ENCODE assay signal across 35 mouse cellular contexts in the genomic region with DNA sequence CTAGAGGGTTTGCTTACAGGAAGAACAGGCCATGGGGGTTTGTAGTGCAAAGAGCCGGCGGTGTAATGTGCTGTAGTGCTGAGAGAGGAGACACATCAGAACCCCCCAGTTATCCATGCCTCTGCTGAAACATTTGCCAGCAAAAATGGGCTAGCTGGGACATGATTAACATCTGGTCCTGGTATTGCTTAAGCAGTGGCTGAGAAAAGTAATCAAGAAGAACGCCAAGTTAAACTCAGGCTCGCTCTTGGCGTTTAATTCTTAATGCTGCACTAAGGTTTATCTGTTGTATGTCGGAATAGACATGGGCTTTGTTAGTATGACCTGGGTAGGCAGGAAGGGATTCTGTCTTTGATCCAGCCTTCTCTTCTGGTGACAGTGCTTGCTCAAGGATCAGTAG. TPM values are rescaled to one million over a fixed set of nuclear protein-coding genes. Genes with fewer than 3 reads are reported as not detected.
DNase-seq lines count a peak whose midpoint lies in the region; ATAC-seq lines count a peak whose summit lies in the region.
"Had no signal": no experiment of that assay in that cellular context is flagged by ENCODE, and none has a peak within 500 bp of the region (broad histone marks: within the 10 kb centered on the region; RNA-seq: fewer than 3 reads in every experiment).

No protein-coding gene starts in this region.

- no peak overlapping the region for H3K9ac ChIP-seq in lung, embryonic 16.5 days (ENCODE audit: low read length)
- H3K9ac ChIP-seq: embryonic facial prominence, embryonic 12.5 days; embryonic facial prominence, embryonic 15.5 days; forebrain, embryonic 13.5 days; hindbrain, embryonic 13.5 days had no signal

- H3K36me3 ChIP-seq in lung, embryonic 16.5 days (ENCODE audit: control insufficient read depth, insufficient read depth, low read length): peaks cover 33% of the 10 kb centered on the region
- H3K36me3 ChIP-seq: G1E had no signal

- H3K4me3 ChIP-seq in lung, embryonic 16.5 days (ENCODE audit: low read length): no peak overlapping the region
- H3K4me3 ChIP-seq: embryonic facial prominence, embryonic 12.5 days; embryonic facial prominence, embryonic 15.5 days; erythroblast, embryonic 14.5 days; forebrain, embryonic 10.5 days; forebrain, embryonic 13.5 days; hindbrain, embryonic 10.5 days; hindbrain, embryonic 13.5 days had no signal

- intact Hi-C loops in heart, postnatal 10 days (cut with DNase I): no loop called here

- no peaks in the 10 kb centered on the region for H3K9me3 ChIP-seq in lung, embryonic 16.5 days (ENCODE audit: control insufficient read depth, low read length)
- H3K9me3 ChIP-seq: embryonic facial prominence, embryonic 12.5 days; embryonic facial prominence, embryonic 15.5 days; forebrain, embryonic 10.5 days; forebrain, embryonic 13.5 days; G1E; hindbrain, embryonic 10.5 days; hindbrain, embryonic 13.5 days had no signal

- no peak for DNase-seq in lung, postnatal 14 days
- peak; percentile 31 for DNase-seq in urinary bladder, postnatal 14 days (ENCODE audit: low spot score)
- DNase-seq in urinary bladder, postnatal 10 days (ENCODE audit: low spot score): no peak
- DNase-seq in fat pad, adult 2 months (ENCODE audit: extremely low read depth, low read depth, low spot score): peak; percentile 96
- DNase-seq in heart, postnatal 10 days: no peak
- no peak for DNase-seq in embryo, embryonic 10 days (ENCODE audit: low spot score)
- DNase-seq: adrenal gland, adult 8-10 months; adrenal gland, postnatal 25 days; B cell, adult 2 months; cerebellum, adult 11-12 months; cerebellum, adult 8-10 months; cerebellum, postnatal 10 days; cerebellum, postnatal 36 days; gastrocnemius, postnatal 10 days; gastrocnemius, postnatal 36 days; heart, adult 11 months; heart, postnatal 36 days had no signal

- H3K4me1 ChIP-seq in lung, embryonic 16.5 days (replicated peaks; ENCODE audit: control insufficient read depth, insufficient read depth, low read length): no peaks in the 10 kb centered on the region
- H3K4me1 ChIP-seq: embryonic facial prominence, embryonic 12.5 days; embryonic facial prominence, embryonic 15.5 days; forebrain, embryonic 10.5 days; forebrain, embryonic 13.5 days; hindbrain, embryonic 10.5 days; hindbrain, embryonic 13.5 days had no signal

- no peak overlapping the region for H3K27ac ChIP-seq in lung, embryonic 16.5 days (ENCODE audit: low read length)
- H3K27ac ChIP-seq: embryonic facial prominence, embryonic 12.5 days; embryonic facial prominence, embryonic 15.5 days; forebrain, embryonic 10.5 days; forebrain, embryonic 13.5 days; hindbrain, embryonic 10.5 days; hindbrain, embryonic 13.5 days had no signal

- no peaks in the 10 kb centered on the region for H3K27me3 ChIP-seq in lung, embryonic 16.5 days (ENCODE audit: control insufficient read depth, insufficient read depth, low read depth, low read length)
- H3K27me3 ChIP-seq: embryonic facial prominence, embryonic 12.5 days; embryonic facial prominence, embryonic 15.5 days; forebrain, embryonic 13.5 days; hindbrain, embryonic 13.5 days had no signal

- peak; percentile 20; the same call in 1 of the 2 replicates for ATAC-seq in lung, embryonic 16.5 days (ENCODE audit: low read depth)
- ATAC-seq: forebrain, embryonic 13.5 days; forebrain, embryonic 16.5 days; hindbrain, embryonic 16.5 days had no signal

- H3K4me2 ChIP-seq in lung, embryonic 16.5 days (ENCODE audit: low read depth, low read length): no peak overlapping the region
- H3K4me2 ChIP-seq: embryonic facial prominence, embryonic 12.5 days; embryonic facial prominence, embryonic 15.5 days; forebrain, embryonic 13.5 days; heart, embryonic 11.5 days; hindbrain, embryonic 13.5 days had no signal

- WGBS in lung, embryonic 16.5 days: 79% methylated on average over 6 of the region's 6 CpGs

RNA-seq across cellular contexts. Expression of a gene that starts 16.8 kb away (rescaled TPM):
- polyA plus RNA-seq in lung, embryonic 16.5 days (2015; fragmentation: Nextera tagmentation; extraction: Ambion mirVana): 30.4 and 36.5 TPM in 2 replicates
- 1 to 10 TPM; 6.0 to 7.2 TPM for total RNA-seq in heart, postnatal 10 days (2021)
- total RNA-seq: CH12.LX had no signal
- polyA plus RNA-seq: G1E had no signal

RNA-seq across cellular contexts. Expression of a gene that starts 33.8 kb away (rescaled TPM):
- polyA plus RNA-seq in lung, embryonic 16.5 days (2015; fragmentation: Nextera tagmentation; extraction: Ambion mirVana): not detected in 2 replicates
- total RNA-seq in heart, postnatal 10 days (2021): not detected
- total RNA-seq: adrenal gland, adult 8-10 months; adrenal gland, postnatal 25 days; CH12.LX; gastrocnemius, adult 18-20 months; gastrocnemius, postnatal 10 days; gastrocnemius, postnatal 36 days; heart, adult 8-10 months; heart, postnatal 36 days had no signal
- polyA plus RNA-seq: brain, embryonic 14.5 days; embryonic facial prominence, embryonic 12.5 days; embryonic facial prominence, embryonic 15.5 days; erythroblast, embryonic 14.5 days; forebrain, embryonic 10.5 days; forebrain, embryonic 13.5 days; forebrain, embryonic 16.5 days; G1E; heart, embryonic 11.5 days; heart, embryonic 14.5 days; heart, postnatal 0 days; hindbrain, embryonic 10.5 days; hindbrain, embryonic 13.5 days; hindbrain, embryonic 16.5 days had no signal

Comparison
In these comparisons a context has a peak if more than half of its experiments do, and no peak if none do; other contexts are left out.
1. DNase-seq: peak in urinary bladder, postnatal 14 days (single experiment) and fat pad, adult 2 months (single experiment); none in lung, postnatal 14 days (single experiment), urinary bladder, postnatal 10 days (single experiment), heart, postnatal 10 days (0 of 2) and embryo, embryonic 10 days (single experiment).